7 mouse cellular contexts compared by ENCODE assay signal in genomic region chr6:51432535-51433397, GRCm38 (mm10). TPM values are rescaled to one million over a fixed set of nuclear protein-coding genes. Genes with fewer than 3 reads are reported as not detected.
DNase-seq lines count a peak whose midpoint lies in the region; ATAC-seq and TF ChIP-seq lines count a peak whose summit lies in the region.

TSS of gene Nfe2l3 (plus strand) at chr6:51432670.

- POLR2A ChIA-PET in Patski (lab: Charles Lee), result no interaction called here

- H3K27ac ChIP-seq in forebrain, embryonic 16.5 days (ENCODE audit: low read length), result peak within 1 kb of the TSS; percentile 41
- H3K27ac ChIP-seq in intestine, embryonic 15.5 days, result no peak within 1 kb of the TSS
- H3K27ac ChIP-seq in limb, embryonic 15.5 days, result no peak within 1 kb of the TSS
- no peak within 1 kb of the TSS for H3K27ac ChIP-seq in midbrain, embryonic 15.5 days

- H3K9me3 ChIP-seq in forebrain, embryonic 16.5 days (ENCODE audit: control insufficient read depth, low read length), result no peaks in the 10 kb centered on the region
- no peaks in the 10 kb centered on the region for H3K9me3 ChIP-seq in intestine, embryonic 15.5 days
- no peaks in the 10 kb centered on the region for H3K9me3 ChIP-seq in limb, embryonic 15.5 days
- H3K9me3 ChIP-seq in midbrain, embryonic 15.5 days, result no peaks in the 10 kb centered on the region

- peak within 1 kb of the TSS; percentile 68 for H3K9ac ChIP-seq in forebrain, embryonic 16.5 days (replicated peaks; ENCODE audit: low read depth, low read length)
- H3K9ac ChIP-seq in intestine, embryonic 15.5 days, result peak within 1 kb of the TSS; percentile 54
- peak within 1 kb of the TSS; percentile 31 for H3K9ac ChIP-seq in limb, embryonic 15.5 days
- peak within 1 kb of the TSS; percentile 59 for H3K9ac ChIP-seq in midbrain, embryonic 15.5 days

- DNase-seq in Patski (ENCODE audit: low read depth, low spot score), result no peak
- peak; percentile 21 for DNase-seq in c-Kit-negative CD71-positive TER-119-positive erythroid progenitor cells, embryonic 14.5 days (ENCODE audit: low read depth, low spot score)
- peak; percentile 73 for DNase-seq in splenic B cell, adult 2 months (ENCODE audit: low read depth, low spot score)

- H3K4me2 ChIP-seq in forebrain, embryonic 16.5 days (ENCODE audit: low read length), result peak within 1 kb of the TSS; percentile 85
- H3K4me2 ChIP-seq in intestine, embryonic 15.5 days (replicated peaks), result peak within 1 kb of the TSS; percentile 97
- H3K4me2 ChIP-seq in limb, embryonic 15.5 days, result peak within 1 kb of the TSS; percentile 86
- peak within 1 kb of the TSS; percentile 80 for H3K4me2 ChIP-seq in midbrain, embryonic 15.5 days

- peaks cover 8% of the 10 kb centered on the region for H3K27me3 ChIP-seq in Patski
- H3K27me3 ChIP-seq in forebrain, embryonic 16.5 days (replicated peaks; ENCODE audit: control insufficient read depth, insufficient read depth, low read length), result no peaks in the 10 kb centered on the region; the same call in 1 of the 2 replicates
- peaks cover 25% of the 10 kb centered on the region for H3K27me3 ChIP-seq in intestine, embryonic 15.5 days (replicated peaks)
- peaks cover 41% of the 10 kb centered on the region for H3K27me3 ChIP-seq in limb, embryonic 15.5 days
- no peaks in the 10 kb centered on the region; the same call in 1 of the 2 replicates for H3K27me3 ChIP-seq in midbrain, embryonic 15.5 days (replicated peaks)
- H3K27me3 ChIP-seq in splenic B cell, adult 2 months (ENCODE audit: control insufficient read depth, insufficient read depth, low read length, poor library complexity, severe bottlenecking), result peaks cover 2% of the 10 kb centered on the region; the same call in 1 of the 2 replicates

- 1% methylated on average over 67 of the region's 74 CpGs for WGBS in forebrain, embryonic 16.5 days
- WGBS in intestine, embryonic 15.5 days, result under 1% methylated on average over 74 of the region's 74 CpGs
- WGBS in limb, embryonic 15.5 days, result under 1% methylated on average over 71 of the region's 74 CpGs
- WGBS in midbrain, embryonic 15.5 days, result under 1% methylated on average over 71 of the region's 74 CpGs

- in situ Hi-C loops in Patski (cut with MboI; ENCODE audit: low pct_unique_long_range_greater_than_20kb), result no loop called here

- peak within 1 kb of the TSS; percentile 68 for H3K4me3 ChIP-seq in forebrain, embryonic 16.5 days (replicated peaks; ENCODE audit: low read length)
- peak within 1 kb of the TSS; percentile 50 for H3K4me3 ChIP-seq in intestine, embryonic 15.5 days (replicated peaks)
- peak within 1 kb of the TSS; percentile 48 for H3K4me3 ChIP-seq in limb, embryonic 15.5 days
- H3K4me3 ChIP-seq in midbrain, embryonic 15.5 days, result peak within 1 kb of the TSS; percentile 63

- no peak for TF ChIP-seq CTCF in Patski (IDR thresholded peaks at IDR 0.05)

- peak; percentile 77 for ATAC-seq in Patski
- ATAC-seq in forebrain, embryonic 16.5 days, result peak; percentile 73
- ATAC-seq in intestine, embryonic 15.5 days, result peak; percentile 97
- ATAC-seq in limb, embryonic 15.5 days (ENCODE audit: insufficient number of reproducible peaks, low FRiP score, low TSS enrichment, low read depth), result 0 out of 2 replicates have a peak, but pooled peaks have one; percentile 44
- ATAC-seq in midbrain, embryonic 15.5 days (replicated peaks), result peak; percentile 85

- peaks cover 16% of the 10 kb centered on the region for H3K4me1 ChIP-seq in forebrain, embryonic 16.5 days (replicated peaks; ENCODE audit: control insufficient read depth, insufficient read depth, low read length)
- H3K4me1 ChIP-seq in intestine, embryonic 15.5 days (replicated peaks), result peaks cover 8% of the 10 kb centered on the region
- H3K4me1 ChIP-seq in limb, embryonic 15.5 days, result peaks cover 17% of the 10 kb centered on the region
- peaks cover 22% of the 10 kb centered on the region; the same call in 1 of the 2 replicates for H3K4me1 ChIP-seq in midbrain, embryonic 15.5 days

- CTCF ChIA-PET in Patski (lab: Charles Lee), result no interaction called here

- H3K36me3 ChIP-seq in forebrain, embryonic 16.5 days (ENCODE audit: control insufficient read depth, insufficient read depth), result no peaks in the 10 kb centered on the region
- H3K36me3 ChIP-seq in intestine, embryonic 15.5 days, result no peaks in the 10 kb centered on the region
- no peaks in the 10 kb centered on the region for H3K36me3 ChIP-seq in limb, embryonic 15.5 days
- no peaks in the 10 kb centered on the region for H3K36me3 ChIP-seq in midbrain, embryonic 15.5 days (replicated peaks)
- H3K36me3 ChIP-seq in splenic B cell, adult 2 months (ENCODE audit: control insufficient read depth, insufficient read depth, low read length, poor library complexity, severe bottlenecking), result no peaks in the 10 kb centered on the region

RNA-seq across cellular contexts. Expression of gene Nfe2l3, which starts in this region (rescaled TPM):
- polyA plus RNA-seq in Patski (2021), result 0.95 TPM
- polyA plus RNA-seq in forebrain, embryonic 16.5 days (2015; fragmentation: Nextera tagmentation; extraction: Ambion mirVana), result 14.2 and 16.1 TPM in 2 replicates
- polyA plus RNA-seq in intestine, embryonic 15.5 days (2015; fragmentation: Nextera tagmentation; extraction: Ambion mirVana), result 1.9 TPM in 2 replicates
- polyA plus RNA-seq in limb, embryonic 15.5 days (2015; fragmentation: Nextera tagmentation; extraction: Ambion mirVana), result 3.9 and 5.9 TPM in 2 replicates
- 8.2 and 8.6 TPM in 2 replicates for polyA plus RNA-seq in midbrain, embryonic 15.5 days (2015; fragmentation: Nextera tagmentation; extraction: Ambion mirVana)

Comparison
In these comparisons a context has a peak if more than half of its experiments do, and no peak if none do; other contexts are left out.
1. Peak in ATAC-seq in Patski; RNA of the gene not detected or under 1 TPM.
2. ATAC-seq: peak in every context shown above with its lines; median percentile 97 in intestine, embryonic 15.5 days; 85 in midbrain, embryonic 15.5 days; 77 in Patski; 73 in forebrain, embryonic 16.5 days; 44 in limb, embryonic 15.5 days.